Mouse (Mus musculus) subcutaneous adipose tissue, adult 2 months (tissue): ENCODE data around the gene Klk5. TPM values are rescaled to one million over a fixed set of nuclear protein-coding genes. Genes with fewer than 3 reads are reported as not detected.

Experiments used
- polyA plus RNA-seq: library from polyadenylated mRNA; depleted of rRNA; stranded (reverse); fragments of >200 nt; gene quantifications from 2 replicates; pipeline ENCODE4 v1.2.3, GENCODE M21; 2012; ENCODE audit warnings: low replicate concordance; rRNA removed

Klk5 gene
- polyA plus RNA-seq: 0.09 TPM in 1 of 2 replicates, not detected in the other

GRCm38 (mm10) chr7:43841701-43842100 lies at the start of gene Klk5:
Gene Klk5, plus strand, starts transcription at chr7:43841971.

GRCm38 (mm10) chr7:43797333-43797769 lies 44.4 kb upstream of the Klk5 start, which contains the start of gene Klk8:
Gene Klk8, plus strand, starts transcription at chr7:43797577.

DNA sequence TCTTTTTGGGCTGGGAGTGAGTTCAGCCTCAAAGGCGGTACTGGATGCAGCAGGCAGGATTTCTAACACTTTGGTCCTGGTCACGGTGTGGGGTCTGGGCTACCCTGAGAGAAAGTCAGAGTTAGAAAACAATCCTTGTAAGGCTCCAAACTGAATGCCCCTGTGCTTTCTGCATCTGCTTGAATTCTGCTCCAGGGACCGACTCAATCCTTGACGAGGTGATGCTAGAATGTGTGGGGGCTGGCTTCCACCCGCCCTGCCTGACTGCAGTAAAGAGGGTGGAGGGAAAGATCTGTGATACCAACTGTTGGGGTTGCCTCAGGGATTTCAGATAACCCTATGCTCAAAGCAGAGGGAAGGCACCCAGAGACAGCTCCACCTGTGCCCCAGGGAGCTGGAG lies 30.8 kb upstream of the Klk5 start, which contains the start of gene Klk7:
TSS of gene Klk7 (plus strand) at position 301 of the 400 bp plus-strand sequence.

DNA sequence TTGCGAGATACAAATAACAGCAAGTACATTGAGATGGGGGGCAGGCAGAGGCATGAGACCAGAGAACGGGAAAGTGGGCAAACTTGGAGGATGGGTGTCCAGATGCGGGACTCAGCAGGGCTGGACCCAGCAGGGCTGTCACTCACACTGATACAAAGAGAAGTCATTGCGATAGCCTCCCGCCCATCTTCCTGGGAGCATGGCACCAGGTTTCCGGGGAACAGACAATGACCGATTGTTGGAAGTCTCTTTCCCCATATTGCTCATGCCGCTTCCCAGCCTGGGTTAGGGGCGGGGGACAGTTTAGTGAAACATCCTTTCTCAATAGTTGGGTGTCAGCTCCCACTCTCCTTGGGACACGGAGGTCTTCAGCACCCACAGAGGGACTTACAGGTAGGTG lies 17.6 kb upstream of the Klk5 start, which contains the start of gene Klk6:
TSS of gene Klk6 (plus strand) at position 301 of the 400 bp plus-strand sequence.

DNA sequence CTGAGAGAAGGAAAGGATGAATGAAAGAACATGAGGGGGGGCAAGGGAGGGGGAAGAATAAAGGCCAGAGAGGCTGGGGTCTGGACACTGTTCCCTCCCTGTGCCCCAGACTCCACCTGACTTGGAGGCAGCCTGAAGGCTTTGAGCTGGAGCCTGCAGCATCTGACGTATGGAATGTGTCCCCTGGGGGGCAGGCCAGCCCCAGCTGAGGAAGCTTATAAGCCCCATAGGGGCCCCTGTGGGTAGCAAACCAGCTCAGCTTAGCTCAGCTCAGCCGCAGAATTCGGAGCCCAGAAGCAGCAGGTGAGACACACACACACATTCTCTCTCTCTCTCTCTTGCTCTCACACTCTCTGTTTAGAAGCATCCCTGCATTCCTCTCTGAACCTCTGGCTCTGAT lies 39.1 kb downstream of the Klk5 start, which contains the start of gene Klk4:
TSS of gene Klk4 (plus strand) at position 249 of the 400 bp plus-strand sequence.

Other genes starting within 250 kb of the Klk5 start
- 0.24 TPM in 1 of 2 replicates, not detected in the other for gene Zfp819, start 234.8 kb upstream of the Klk5 start, polyA plus RNA-seq
- not detected in 2 replicates for gene Ceacam18, start 207.3 kb upstream of the Klk5 start, polyA plus RNA-seq
- gene Siglece, start 181.8 kb upstream of the Klk5 start, polyA plus RNA-seq: 3.0 and 8.5 TPM in 2 replicates
- gene Ctu1, start 170.0 kb upstream of the Klk5 start, polyA plus RNA-seq: 7.1 and 16.3 TPM in 2 replicates
- gene Klk14, start 151.6 kb upstream of the Klk5 start, polyA plus RNA-seq: 0.11 and 0.13 TPM in 2 replicates
- gene Klk13, start 129.4 kb upstream of the Klk5 start, polyA plus RNA-seq: 0.12 and 0.14 TPM in 2 replicates
- gene Klk12, start 73.1 kb upstream of the Klk5 start, polyA plus RNA-seq: not detected in 2 replicates
- gene Klk11, start 67.4 kb upstream of the Klk5 start, polyA plus RNA-seq: 1.2 TPM in 1 of 2 replicates, not detected in the other
- gene Klk10, start 60.9 kb upstream of the Klk5 start, polyA plus RNA-seq: 1.3 and 6.0 TPM in 2 replicates
- not detected in 2 replicates for gene Klk9, start 50.1 kb upstream of the Klk5 start, polyA plus RNA-seq
- gene Klk8, start 44.4 kb upstream of the Klk5 start, polyA plus RNA-seq: 4.9 and 6.5 TPM in 2 replicates
- gene Klk7, start 30.7 kb upstream of the Klk5 start, polyA plus RNA-seq: 0.09 TPM in 1 of 2 replicates, not detected in the other
- not detected in 2 replicates for gene Klk6, start 17.5 kb upstream of the Klk5 start, polyA plus RNA-seq
- 0.09 TPM in 1 of 2 replicates, not detected in the other for gene Klk4, start 39.2 kb downstream of the Klk5 start, polyA plus RNA-seq
- not detected in 2 replicates for gene Klk15, start 91.8 kb downstream of the Klk5 start, polyA plus RNA-seq
- not detected in 2 replicates for gene Klk1b8, start 108.7 kb downstream of the Klk5 start, polyA plus RNA-seq
- not detected in 2 replicates for gene Klk1b1, start 124.8 kb downstream of the Klk5 start, polyA plus RNA-seq
- gene Klk1b9, start 134.1 kb downstream of the Klk5 start, polyA plus RNA-seq: not detected in 2 replicates
- gene Klk1b11, start 153.9 kb downstream of the Klk5 start, polyA plus RNA-seq: not detected in 2 replicates
- gene Klk1b26, start 170.2 kb downstream of the Klk5 start, polyA plus RNA-seq: not detected in 2 replicates
- gene Klk1b27, start 210.3 kb downstream of the Klk5 start, polyA plus RNA-seq: 0.19 and 0.28 TPM in 2 replicates